18 mouse cellular contexts compared by ENCODE assay signal in the genomic region with DNA sequence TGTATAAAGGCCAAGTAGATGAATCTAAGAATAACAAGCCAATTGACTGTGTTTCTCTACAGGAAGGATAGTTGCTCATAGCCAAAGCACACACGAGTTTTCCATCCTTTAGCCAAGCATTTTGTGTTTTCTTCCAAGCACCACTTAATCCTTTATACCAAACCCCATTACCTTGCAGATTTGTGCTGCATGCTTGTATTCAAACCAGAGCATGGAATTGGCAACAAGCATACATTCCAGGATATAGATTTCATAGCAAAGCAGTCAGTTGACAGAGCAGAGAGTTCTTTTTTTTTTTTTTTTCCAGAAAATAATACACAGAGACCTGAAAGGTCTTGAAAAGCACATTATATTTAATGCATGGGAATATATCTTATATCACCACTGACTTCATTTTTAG.
"Had no signal": no experiment of that assay in that cellular context is flagged by ENCODE, and none has a peak within 500 bp of the region (broad histone marks: within the 10 kb centered on the region; RNA-seq: fewer than 3 reads in every experiment).

No protein-coding gene starts in this region.

- H3K4me2 ChIP-seq: kidney, embryonic 15.5 days; limb, embryonic 13.5 days; liver, embryonic 13.5 days; midbrain, embryonic 11.5 days; neural tube, embryonic 13.5 days; stomach, embryonic 15.5 days had no signal

- DNase-seq: kidney, adult 8-10 months; kidney, postnatal 10 days; kidney, postnatal 36 days; liver, embryonic 13.5 days; lung, adult 2 months; lung, postnatal 14 days; lung, postnatal 4 days; retina, postnatal 1 day; right cerebral cortex, postnatal 25 days; spleen, adult 18-20 months; thymus, postnatal 25 days had no signal

- H3K27ac ChIP-seq: kidney, embryonic 15.5 days; limb, embryonic 13.5 days; liver, embryonic 13.5 days; midbrain, embryonic 15.5 days; neural tube, embryonic 13.5 days; stomach, embryonic 15.5 days had no signal

- H3K9ac ChIP-seq: kidney, embryonic 15.5 days; limb, embryonic 13.5 days; liver, embryonic 13.5 days; midbrain, embryonic 15.5 days; neural tube, embryonic 13.5 days; stomach, embryonic 15.5 days had no signal

- H3K9me3 ChIP-seq: kidney, embryonic 15.5 days; limb, embryonic 13.5 days; liver, embryonic 13.5 days; midbrain, embryonic 15.5 days; neural tube, embryonic 13.5 days; stomach, embryonic 15.5 days had no signal

- H3K4me3 ChIP-seq: kidney, embryonic 15.5 days; limb, embryonic 13.5 days; liver, embryonic 13.5 days; midbrain, embryonic 15.5 days; myocyte; neural tube, embryonic 13.5 days; stomach, embryonic 15.5 days had no signal

- H3K27me3 ChIP-seq: kidney, embryonic 15.5 days; limb, embryonic 13.5 days; liver, embryonic 13.5 days; midbrain, embryonic 15.5 days; neural tube, embryonic 13.5 days; stomach, embryonic 15.5 days had no signal

- H3K36me3 ChIP-seq: kidney, embryonic 15.5 days; limb, embryonic 13.5 days; liver, embryonic 13.5 days; midbrain, embryonic 15.5 days; neural tube, embryonic 13.5 days; stomach, embryonic 15.5 days had no signal

- H3K4me1 ChIP-seq: kidney, embryonic 15.5 days; limb, embryonic 13.5 days; liver, embryonic 13.5 days; midbrain, embryonic 15.5 days; stomach, embryonic 15.5 days had no signal
